Mouse (Mus musculus): ENCODE results near the gene Jade1.

DNA sequence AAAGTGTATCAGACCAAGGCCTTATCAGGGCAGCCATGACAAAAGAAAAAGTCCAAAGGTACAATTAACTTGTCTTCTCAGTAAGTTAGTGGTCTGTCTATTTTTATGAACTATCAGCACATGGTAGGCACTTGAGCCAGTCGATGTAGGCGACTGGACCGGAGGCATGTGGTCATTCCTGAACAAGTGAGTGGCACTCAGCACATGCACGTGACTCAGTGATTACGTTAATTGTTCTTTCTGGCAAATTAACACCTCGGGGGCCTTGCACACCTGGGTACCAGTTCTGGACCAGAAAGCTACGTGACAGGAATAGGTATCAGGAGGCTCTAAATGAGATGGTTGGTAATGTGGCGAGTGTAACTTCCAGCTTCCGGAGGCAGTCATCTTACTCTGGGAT is 51.5 kb downstream of the Jade1 start:
- TF ChIP-seq CTCF (IDR thresholded peaks at IDR 0.05; ENCODE audit: insufficient read depth, low read length): no peak
- no peak for TF ChIP-seq POLR2A (IDR thresholded peaks at IDR 0.05; ENCODE audit: borderline replicate concordance, extremely low read depth, low read depth, low read length)
